Mouse (Mus musculus) liver, embryonic 14.5 days (tissue): ENCODE measurements around the gene Dgat2.

Experiments used
- CTCF ChIP-seq: IDR thresholded peaks from 2 replicates; pipeline ENCODE4 v1.5.1; 2016; ENCODE audit warnings: antibody characterized with exemption, low read depth, control low read depth
- EP300 ChIP-seq: IDR thresholded peaks from 2 replicates; pipeline ENCODE4 v1.6.1; 2016; ENCODE audit warnings: antibody characterized with exemption, low read depth

DNA sequence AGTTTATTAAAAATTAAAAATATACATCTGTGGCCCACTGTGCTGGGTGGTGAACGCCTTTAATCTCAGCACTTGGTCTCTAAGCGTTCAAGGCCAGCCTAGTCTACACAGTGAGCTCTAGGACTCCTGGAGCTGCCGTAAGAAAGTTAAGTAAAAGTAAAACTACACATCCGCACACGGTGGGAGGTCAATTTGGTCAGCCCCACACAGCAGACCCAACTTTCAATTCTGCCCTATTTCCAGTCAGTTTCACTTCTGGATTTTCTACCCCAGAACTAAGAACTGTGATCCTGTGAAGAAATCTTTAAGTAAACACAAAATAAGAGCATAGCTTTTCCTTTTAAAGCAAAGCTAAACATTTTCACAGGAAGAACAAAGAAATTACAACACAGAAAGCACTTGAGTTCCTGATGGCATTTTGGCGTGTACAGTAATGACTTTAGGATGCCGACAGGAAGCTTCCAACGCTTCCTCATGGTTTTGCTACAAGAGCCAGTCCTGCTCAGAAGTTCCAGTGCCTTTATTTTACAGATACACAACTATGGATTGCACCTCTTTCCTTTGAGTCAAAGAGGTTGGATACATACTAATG, 48.6 kb downstream of the Dgat2 start:
- TF ChIP-seq CTCF (no peak), EP300 (no peak)
